Mouse (Mus musculus): ENCODE results near the gene Hinfp. TPM values are rescaled to one million over a fixed set of nuclear protein-coding genes. Genes with fewer than 3 reads are reported as not detected.
A peak's percentile ranks its signal among the peaks of the same experiment; 100 is the strongest.
"Not testable (repeated sequence)": the region's sequence is repeated elsewhere in the genome, so short reads cannot be mapped to it uniquely, and the experiment has no call there.

Hinfp gene
- polyA plus RNA-seq, 1 experiment, result 6.5 TPM

DNA sequence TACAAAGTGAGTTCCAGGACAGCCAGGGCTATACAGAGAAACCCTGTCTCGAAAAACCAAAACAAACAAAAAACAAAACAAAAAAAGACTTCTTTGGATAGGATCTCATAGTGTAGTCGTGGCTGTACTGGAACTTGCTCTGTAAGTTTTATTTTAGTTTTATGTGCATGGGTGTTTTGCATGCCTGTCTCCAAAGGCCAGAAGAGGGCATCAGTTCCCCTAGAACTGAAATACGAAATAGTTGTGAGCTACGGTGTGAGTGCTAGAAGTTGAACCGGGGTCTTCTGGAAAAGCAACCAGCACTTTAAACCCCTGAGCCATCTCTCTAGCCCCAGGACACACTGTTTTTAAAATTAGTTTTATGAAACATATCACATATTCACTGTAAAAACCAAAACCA lies 33.1 kb upstream of the Hinfp start:
- Histone ChIP-seq H3K4me3 (no peak overlapping the region), H3K79me2 (ENCODE audit: control insufficient read depth, insufficient read depth) (peaks cover 41% of the 10 kb centered on the region), H3K4me2 (ENCODE audit: low read depth) (no peak overlapping the region), H3K36me3 (ENCODE audit: control insufficient read depth, insufficient read depth) (peaks cover 12% of the 10 kb centered on the region), H3K27me3 (ENCODE audit: control insufficient read depth, insufficient read depth, insufficient read length) (no peaks in the 10 kb centered on the region), H3ac (ENCODE audit: control insufficient read depth, insufficient read length) (no peak overlapping the region)
- TF ChIP-seq MYOD1 (IDR thresholded peaks at IDR 0.05; ENCODE audit: control insufficient read depth in 1 of 3, insufficient read length in 2 of 3, low read depth in 2 of 3) (no peak), POLR2AphosphoS2 (IDR thresholded peaks at IDR 0.05; ENCODE audit: insufficient read length, low read depth) (no peak), REST (IDR thresholded peaks at IDR 0.05; ENCODE audit: insufficient read depth, insufficient read length) (no peak), POLR2A (IDR thresholded peaks at IDR 0.05; ENCODE audit: insufficient read length, low read depth) (no peak), E2F4 (IDR thresholded peaks at IDR 0.05; ENCODE audit: insufficient read depth) (no peak), SRF (IDR thresholded peaks at IDR 0.05; ENCODE audit: control insufficient read depth, insufficient read length, low read depth) (no peak), TCF12 (IDR thresholded peaks at IDR 0.05; ENCODE audit: insufficient read depth, poor library complexity, severe bottlenecking) (no peak), TCF3 (IDR thresholded peaks at IDR 0.05; ENCODE audit: insufficient read length, low read depth) (no peak), USF1 (IDR thresholded peaks at IDR 0.05; ENCODE audit: low read depth) (no peak), MYOG (IDR thresholded peaks at IDR 0.05; ENCODE audit: control insufficient read depth in 1 of 3, insufficient read depth in 1 of 3, insufficient read length in 2 of 3, low read depth in 2 of 3) (no peak), MAX (IDR thresholded peaks at IDR 0.05; ENCODE audit: low read depth) (no peak), CEBPB (IDR thresholded peaks at IDR 0.05; ENCODE audit: insufficient read depth, poor library complexity, severe bottlenecking) (no peak)

DNA sequence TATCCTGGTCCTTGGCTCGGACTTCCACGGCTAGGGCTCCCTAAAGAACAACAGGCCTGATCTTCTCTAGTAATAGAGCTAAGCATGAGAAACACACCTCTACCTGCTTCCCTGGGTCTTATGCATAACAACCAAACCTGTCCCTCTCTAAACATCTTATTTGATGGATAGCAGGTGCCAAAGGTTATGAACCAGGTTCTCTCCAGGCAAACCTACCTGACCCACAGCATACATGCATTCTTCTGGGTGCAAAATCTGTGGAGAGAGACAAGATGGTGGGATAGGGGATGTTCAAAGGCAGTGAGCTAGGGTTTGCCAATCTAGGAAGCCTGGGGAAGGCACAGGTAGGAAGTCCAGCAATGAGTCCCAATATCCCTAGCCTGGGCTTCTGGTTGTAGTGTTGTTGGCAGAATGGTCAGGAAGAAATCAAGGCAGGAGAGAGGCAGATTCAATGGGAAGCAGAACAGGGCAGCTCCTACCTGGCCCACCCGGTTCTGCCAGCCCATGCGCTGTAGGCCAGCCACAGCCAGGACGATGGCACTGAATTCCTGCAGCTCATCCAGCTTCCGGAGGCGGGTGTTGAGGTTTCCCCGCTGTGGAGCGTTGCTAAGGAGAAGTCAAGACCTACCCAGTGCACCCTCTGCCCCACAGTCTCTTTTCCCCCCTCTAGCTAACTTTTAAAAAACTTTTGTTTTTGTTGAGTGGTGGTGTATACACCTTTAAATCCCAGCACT lies 32.1 kb upstream of the Hinfp start:
- H3K4me3 ChIP-seq, result peak overlapping the region; percentile 76
- H3K27me3 ChIP-seq (ENCODE audit: control insufficient read depth, insufficient read depth, insufficient read length), result no peaks in the 10 kb centered on the region
- no peak overlapping the region for H3ac ChIP-seq (ENCODE audit: control insufficient read depth, insufficient read length)
- H3K36me3 ChIP-seq (ENCODE audit: control insufficient read depth, insufficient read depth), result peaks cover 22% of the 10 kb centered on the region
- H3K4me2 ChIP-seq (ENCODE audit: low read depth), result peak overlapping the region; percentile 80
- TF ChIP-seq SRF (IDR thresholded peaks at IDR 0.05; ENCODE audit: control insufficient read depth, insufficient read length, low read depth), result no peak
- TF ChIP-seq POLR2AphosphoS2 (IDR thresholded peaks at IDR 0.05; ENCODE audit: insufficient read length, low read depth), result peak; percentile 98
- peak; percentile 65 for TF ChIP-seq POLR2A (IDR thresholded peaks at IDR 0.05; ENCODE audit: insufficient read length, low read depth)
- peaks cover 31% of the 10 kb centered on the region for H3K79me2 ChIP-seq (ENCODE audit: control insufficient read depth, insufficient read depth)

DNA sequence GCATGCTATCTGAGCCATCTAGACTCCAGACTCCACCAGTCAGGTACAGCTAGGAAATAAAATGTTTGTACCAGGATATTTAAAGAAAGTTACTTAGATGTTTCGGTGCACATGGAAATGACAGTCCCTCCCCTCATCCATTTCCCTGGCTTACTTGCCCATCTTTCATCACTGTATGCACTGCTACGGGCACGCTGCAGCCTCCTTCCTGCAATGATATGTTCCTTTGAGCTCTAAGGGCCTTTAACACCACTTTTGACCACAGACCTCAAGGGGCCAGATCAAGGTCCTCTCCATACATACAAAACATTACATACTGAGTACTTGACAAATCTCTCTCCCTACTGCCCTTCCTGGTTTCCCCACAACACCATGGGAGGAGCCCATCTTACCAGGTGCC lies 31.5 kb upstream of the Hinfp start:
- no peaks in the 10 kb centered on the region for H3K27me3 ChIP-seq (ENCODE audit: control insufficient read depth, insufficient read depth, insufficient read length)
- peaks cover 28% of the 10 kb centered on the region for H3K36me3 ChIP-seq (ENCODE audit: control insufficient read depth, insufficient read depth)
- peak overlapping the region; percentile 80 for H3K4me2 ChIP-seq (ENCODE audit: low read depth)
- H3ac ChIP-seq (ENCODE audit: control insufficient read depth, insufficient read length), result no peak overlapping the region
- TF ChIP-seq USF1 (IDR thresholded peaks at IDR 0.05; ENCODE audit: low read depth) (no peak), POLR2AphosphoS2 (IDR thresholded peaks at IDR 0.05; ENCODE audit: insufficient read length, low read depth) (peak; percentile 60)
- H3K4me3 ChIP-seq, result peak overlapping the region; percentile 76
- H3K79me2 ChIP-seq (ENCODE audit: control insufficient read depth, insufficient read depth), result peaks cover 27% of the 10 kb centered on the region

DNA sequence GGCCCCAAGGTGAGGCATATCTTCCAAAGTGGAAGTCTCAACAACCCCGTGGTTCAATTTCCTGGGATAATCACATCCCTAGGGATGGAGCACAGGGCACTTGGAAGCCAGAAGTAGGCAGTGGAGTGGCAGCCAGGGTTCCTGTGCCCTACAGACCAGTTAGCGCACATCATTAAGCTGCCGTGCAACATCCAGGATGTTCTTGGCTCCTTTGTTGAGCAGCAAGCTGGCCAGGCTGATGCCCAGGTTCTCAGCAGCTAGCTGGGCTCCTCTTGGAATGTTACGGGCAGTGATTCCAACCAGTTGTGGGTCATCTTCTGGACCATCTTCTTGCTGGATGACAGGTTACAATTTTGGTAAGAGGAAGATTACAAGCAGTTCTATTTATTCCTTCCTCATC lies 31.0 kb upstream of the Hinfp start:
- Histone ChIP-seq H3K36me3 (ENCODE audit: control insufficient read depth, insufficient read depth) (peaks cover 32% of the 10 kb centered on the region), H3K79me2 (ENCODE audit: control insufficient read depth, insufficient read depth) (peaks cover 27% of the 10 kb centered on the region), H3K4me3 (peak overlapping the region; percentile 76), H3K4me2 (ENCODE audit: low read depth) (peak overlapping the region; percentile 80)
- peak; percentile 54 for TF ChIP-seq POLR2AphosphoS2 (IDR thresholded peaks at IDR 0.05; ENCODE audit: insufficient read length, low read depth)
- not testable (repeated sequence) for H3K27me3 ChIP-seq (ENCODE audit: control insufficient read depth, insufficient read depth, insufficient read length); H3ac ChIP-seq (ENCODE audit: control insufficient read depth, insufficient read length)

DNA sequence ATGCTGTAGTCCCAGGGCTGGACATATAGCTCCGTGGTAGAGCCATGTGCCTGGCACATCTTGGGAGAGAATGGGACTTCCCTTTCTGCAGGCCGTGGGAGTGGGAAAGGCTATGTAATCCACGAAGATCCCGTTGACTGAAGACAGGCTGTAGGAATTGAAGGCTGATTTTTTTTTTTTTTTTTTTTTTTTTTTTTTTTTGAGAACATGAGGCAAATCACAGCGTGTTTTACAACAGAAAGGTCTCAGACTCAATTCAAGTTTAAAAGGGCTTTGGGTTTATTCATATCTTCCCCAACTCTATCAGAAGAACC lies 30.6 kb upstream of the Hinfp start:
- H3K27me3 ChIP-seq (ENCODE audit: control insufficient read depth, insufficient read depth, insufficient read length), result no peaks in the 10 kb centered on the region
- H3K79me2 ChIP-seq (ENCODE audit: control insufficient read depth, insufficient read depth), result peaks cover 27% of the 10 kb centered on the region
- peak overlapping the region; percentile 86 for H3ac ChIP-seq (ENCODE audit: control insufficient read depth, insufficient read length)
- H3K4me3 ChIP-seq, result peak overlapping the region; percentile 76
- TF ChIP-seq REST (IDR thresholded peaks at IDR 0.05; ENCODE audit: insufficient read depth, insufficient read length), result no peak
- no peak for TF ChIP-seq POLR2AphosphoS2 (IDR thresholded peaks at IDR 0.05; ENCODE audit: insufficient read length, low read depth)
- no peak for TF ChIP-seq TCF3 (IDR thresholded peaks at IDR 0.05; ENCODE audit: insufficient read length, low read depth)
- no peak for TF ChIP-seq E2F4 (IDR thresholded peaks at IDR 0.05; ENCODE audit: insufficient read depth)
- no peak for TF ChIP-seq MAX (IDR thresholded peaks at IDR 0.05; ENCODE audit: low read depth)
- no peak for TF ChIP-seq MYOD1 (IDR thresholded peaks at IDR 0.05; ENCODE audit: control insufficient read depth in 1 of 3, insufficient read length in 2 of 3, low read depth in 2 of 3)
- TF ChIP-seq TCF12 (IDR thresholded peaks at IDR 0.05; ENCODE audit: insufficient read depth, poor library complexity, severe bottlenecking), result no peak
- no peak for TF ChIP-seq CEBPB (IDR thresholded peaks at IDR 0.05; ENCODE audit: insufficient read depth, poor library complexity, severe bottlenecking)
- H3K36me3 ChIP-seq (ENCODE audit: control insufficient read depth, insufficient read depth), result peaks cover 37% of the 10 kb centered on the region
- H3K4me2 ChIP-seq (ENCODE audit: low read depth), result peak overlapping the region; percentile 80

All from myocyte (in vitro differentiated cells).